Mouse (Mus musculus) cortical plate, adult 2 months (tissue): ENCODE data around the gene Palld.

Source experiments
- CTCF ChIP-seq: fragments of 200-500 bp; IDR thresholded peaks from 2 replicates; pipeline ENCODE4 v1.5.1; 2011; ENCODE audit warnings: mild to moderate bottlenecking, control low read depth, low read length; ENCODE audit not compliant: insufficient read depth; ENCODE audit errors: extremely low read depth
- POLR2A ChIP-seq: fragments of 200-500 bp; IDR thresholded peaks from 2 replicates; pipeline ENCODE4 v1.6.1; 2011; ENCODE audit warnings: mild to moderate bottlenecking, low read length, control low read depth; ENCODE audit not compliant: insufficient read depth; ENCODE audit errors: extremely low read depth

- TF ChIP-seq POLR2A (no peak), CTCF (no peak)
Observed at GRCm38 (mm10) chr8:61920389-61920788, 17.9 kb upstream of the Palld start.
